In genomic region chr6:87915939-87916338, GRCm38 (mm10) we compare ENCODE assay signal across 12 mouse cellular contexts. TPM values are rescaled to one million over a fixed set of nuclear protein-coding genes. Genes with fewer than 3 reads are reported as not detected.
A peak's percentile ranks its signal among the peaks of the same experiment; 100 is the strongest.
DNase-seq lines count a peak whose midpoint lies in the region; ATAC-seq and TF ChIP-seq lines count a peak whose summit lies in the region.
"Had no signal": no experiment of that assay in that cellular context is flagged by ENCODE, and none has a peak within 500 bp of the region (broad histone marks: within the 10 kb centered on the region; RNA-seq: fewer than 3 reads in every experiment).

No protein-coding gene starts in this region.

- H3K36me3 ChIP-seq in kidney, postnatal 0 days (ENCODE audit: insufficient read depth, low read length), result peaks cover 39% of the 10 kb centered on the region
- peaks cover 9% of the 10 kb centered on the region; the same call in 1 of the 2 replicates for H3K36me3 ChIP-seq in kidney, adult 2 months (ENCODE audit: control insufficient read depth, insufficient read depth, low read length)
- H3K36me3 ChIP-seq in midbrain, embryonic 10.5 days, result peaks cover 75% of the 10 kb centered on the region

- DNase-seq in kidney, postnatal 0 days (ENCODE audit: low spot score), result peak; percentile 20
- DNase-seq in kidney, adult 2 months, result no peak
- DNase-seq in B cell, adult 2 months, result peak; percentile 65 to 72
- DNase-seq in Muller cell, postnatal 12 days (ENCODE audit: inconsistent ontology term), result peak; percentile 25
- peak; percentile 10 to 28 for DNase-seq in monocyte, adult 2 months (ENCODE audit: low read depth in 1 of 2, low spot score in 2 of 2)
- DNase-seq in cerebellum, postnatal 10 days, result no peak
- no peak for DNase-seq in midbrain, embryonic 10.5 days (ENCODE audit: low spot score)
- DNase-seq in cerebellum, postnatal 25 days, result no peak
- DNase-seq: midbrain, embryonic 14.5 days; thymus, adult 2 months had no signal

- H3K4me2 ChIP-seq in kidney, postnatal 0 days (ENCODE audit: low read length), result no peak overlapping the region

- ATAC-seq in kidney, postnatal 0 days (replicated peaks; ENCODE audit: low FRiP score, low read depth), result no peak
- ATAC-seq: intestine, postnatal 0 days; liver, embryonic 12.5 days had no signal

- TF ChIP-seq CTCF in kidney, postnatal 0 days (IDR thresholded peaks at IDR 0.05; ENCODE audit: low read depth), result no peak
- TF ChIP-seq CTCF in kidney, adult 2 months (conservative IDR thresholded peaks at IDR 0.05; ENCODE audit: insufficient read depth, insufficient read length, low read depth, low read length), result no peak

- H3K9ac ChIP-seq in kidney, postnatal 0 days (ENCODE audit: low read depth, low read length), result no peak overlapping the region
- H3K9ac ChIP-seq: liver, embryonic 12.5 days had no signal

- no peaks in the 10 kb centered on the region for H3K9me3 ChIP-seq in kidney, postnatal 0 days (replicated peaks; ENCODE audit: low read length)
- no peaks in the 10 kb centered on the region for H3K9me3 ChIP-seq in midbrain, embryonic 10.5 days (replicated peaks)
- H3K9me3 ChIP-seq: liver, embryonic 12.5 days had no signal

- peaks cover 7% of the 10 kb centered on the region; the same call in 1 of the 2 replicates for H3K4me1 ChIP-seq in kidney, postnatal 0 days (replicated peaks; ENCODE audit: insufficient read depth, low read length)
- peaks cover 8% of the 10 kb centered on the region for H3K4me1 ChIP-seq in kidney, adult 2 months (ENCODE audit: control insufficient read depth, insufficient read depth, low read length)
- H3K4me1 ChIP-seq in midbrain, embryonic 10.5 days, result peaks cover 19% of the 10 kb centered on the region

- no peak overlapping the region for H3K27ac ChIP-seq in kidney, postnatal 0 days
- no peak overlapping the region for H3K27ac ChIP-seq in kidney, adult 2 months (ENCODE audit: insufficient read depth, low read depth, low read length)
- H3K27ac ChIP-seq in midbrain, embryonic 10.5 days (replicated peaks), result no peak overlapping the region
- H3K27ac ChIP-seq: liver, embryonic 12.5 days had no signal

- 77% methylated on average over 5 of the region's 5 CpGs for WGBS in kidney, postnatal 0 days
- WGBS in kidney, adult 2 months, result 74% methylated on average over 5 of the region's 5 CpGs
- 92% methylated on average over 5 of the region's 5 CpGs for WGBS in midbrain, embryonic 10.5 days

- H3K4me3 ChIP-seq in kidney, postnatal 0 days (replicated peaks; ENCODE audit: low read depth, low read length), result no peak overlapping the region
- no peak overlapping the region for H3K4me3 ChIP-seq in kidney, adult 2 months (ENCODE audit: insufficient read depth, low read depth, low read length)
- H3K4me3 ChIP-seq in midbrain, embryonic 10.5 days, result no peak overlapping the region
- H3K4me3 ChIP-seq: liver, embryonic 12.5 days had no signal

- TF ChIP-seq POLR2A in kidney, adult 2 months (IDR thresholded peaks at IDR 0.05; ENCODE audit: low read depth, low read length), result no peak

- H3K27me3 ChIP-seq in kidney, postnatal 0 days (ENCODE audit: insufficient read depth, low read length), result no peaks in the 10 kb centered on the region
- H3K27me3 ChIP-seq in kidney, adult 2 months (replicated peaks; ENCODE audit: control insufficient read depth, insufficient read depth, low read length), result no peaks in the 10 kb centered on the region
- no peaks in the 10 kb centered on the region for H3K27me3 ChIP-seq in midbrain, embryonic 10.5 days (ENCODE audit: low read depth, poor library complexity, severe bottlenecking)
- H3K27me3 ChIP-seq: liver, embryonic 12.5 days had no signal

RNA-seq across cellular contexts. Expression of gene Hmces, which starts 2.2 kb away (rescaled TPM):
- 47.1 and 55.2 TPM in 2 replicates for polyA plus RNA-seq in kidney, postnatal 0 days (2015; fragmentation: Nextera tagmentation; extraction: Ambion mirVana)
- 19.8 and 21.2 TPM in 2 replicates for polyA plus RNA-seq in kidney, adult 2 months (2012; rRNA removed)
- 53.8 and 56.8 TPM in 2 replicates for polyA plus RNA-seq in midbrain, embryonic 10.5 days (2016; fragmentation: Nextera tagmentation; extraction: Ambion mirVana)

RNA-seq across cellular contexts. Expression of gene Copg1, which starts 28.3 kb away (rescaled TPM):
- polyA plus RNA-seq in kidney, postnatal 0 days (2015; fragmentation: Nextera tagmentation; extraction: Ambion mirVana), result 101 and 114 TPM in 2 replicates
- 35.5 and 41.4 TPM in 2 replicates for polyA plus RNA-seq in kidney, adult 2 months (2012; rRNA removed)
- 150 and 157 TPM in 2 replicates for polyA plus RNA-seq in midbrain, embryonic 10.5 days (2016; fragmentation: Nextera tagmentation; extraction: Ambion mirVana)

Comparison
In these comparisons a context has a peak if more than half of its experiments do, and no peak if none do; other contexts are left out.
1. DNase-seq: peak in kidney, postnatal 0 days (single experiment), B cell, adult 2 months (2 of 2), Muller cell, postnatal 12 days (single experiment) and monocyte, adult 2 months (2 of 2); none in kidney, adult 2 months (single experiment), cerebellum, postnatal 10 days (0 of 2), midbrain, embryonic 10.5 days (single experiment) and cerebellum, postnatal 25 days (0 of 2).